Mouse (Mus musculus) kidney, postnatal 0 days (tissue): ENCODE measurements around the gene Mmadhc. TPM values are rescaled to one million over a fixed set of nuclear protein-coding genes. Genes with fewer than 3 reads are reported as not detected.

Source experiments
- ATAC-seq: fragments of 200-750 bp; cut with Nextera tagmentation; replicated peaks from 2 replicates; pipeline ENCODE4 v1.8.0; 2017; ENCODE audit warnings: low read depth, moderate number of reproducible peaks, moderate TSS enrichment, moderate library complexity; ENCODE audit not compliant: low FRiP score
- DNase-seq: peaks from one replicate; pipeline ENCODE4 v3.0.0-alpha.2; 2016; ENCODE audit warnings: low spot score
- H3K27ac ChIP-seq: fragments of 300-500 bp; sonication (generic); 2 replicates; pipeline ENCODE4 v1.5.1; 2014; ENCODE audit warnings: mild to moderate bottlenecking
- H3K27me3 ChIP-seq: fragments of 300-500 bp; sonication (generic); 2 replicates; pipeline ENCODE4 v1.6.1; 2014; ENCODE audit warnings: low read length, mixed read lengths; ENCODE audit not compliant: insufficient read depth
- H3K36me3 ChIP-seq: fragments of 300-500 bp; sonication (generic); 2 replicates; pipeline ENCODE4 v1.6.1; 2014; ENCODE audit warnings: low read length, mixed read lengths; ENCODE audit not compliant: insufficient read depth
- H3K4me1 ChIP-seq: fragments of 300-500 bp; sonication (generic); replicated peaks from 2 replicates; pipeline ENCODE4 v1.6.1; 2014; ENCODE audit warnings: antibody characterized with exemption, low read length, mixed read lengths; ENCODE audit not compliant: insufficient read depth
- H3K4me2 ChIP-seq: fragments of 300-500 bp; sonication (generic); 2 replicates; pipeline ENCODE4 v1.6.1; 2014; ENCODE audit warnings: mild to moderate bottlenecking, low read length, moderate library complexity, mixed read lengths
- H3K4me3 ChIP-seq: fragments of 300-500 bp; sonication (generic); replicated peaks from 2 replicates; pipeline ENCODE4 v1.5.1; 2014; ENCODE audit warnings: low read depth, low read length
- H3K9ac ChIP-seq: fragments of 300-500 bp; sonication (generic); 2 replicates; pipeline ENCODE4 v1.6.1; 2014; ENCODE audit warnings: low read depth, low read length
- H3K9me3 ChIP-seq: fragments of 300-500 bp; sonication (generic); replicated peaks from 2 replicates; pipeline ENCODE4 v1.6.1; 2016; ENCODE audit warnings: low read length, inconsistent platforms, mixed read lengths
- CTCF ChIP-seq: IDR thresholded peaks from 2 replicates; pipeline ENCODE4 v1.5.1; 2016; ENCODE audit warnings: antibody characterized with exemption, low read depth, mild to moderate bottlenecking, moderate library complexity
- WGBS: fragments of 180-500 bp; shearing (Covaris S2); extraction: QIAGEN DNeasy Blood & Tissue Kit; methylation state at CpG from one replicate; pipeline ENCODE4 v1.1.7; 2014; 5-methylcytosine and 5-hydroxymethylcytosine counted together
- polyA plus RNA-seq: library from polyadenylated mRNA; unstranded; fragments of >200 nt; fragmentation: Nextera tagmentation; extraction: Ambion mirVana; gene quantifications from 2 replicates; pipeline ENCODE4 v1.2.1, GENCODE M21; 2015

Gene Mmadhc
- polyA plus RNA-seq, 1 experiment from 2014 or later: 158 TPM

DNA sequence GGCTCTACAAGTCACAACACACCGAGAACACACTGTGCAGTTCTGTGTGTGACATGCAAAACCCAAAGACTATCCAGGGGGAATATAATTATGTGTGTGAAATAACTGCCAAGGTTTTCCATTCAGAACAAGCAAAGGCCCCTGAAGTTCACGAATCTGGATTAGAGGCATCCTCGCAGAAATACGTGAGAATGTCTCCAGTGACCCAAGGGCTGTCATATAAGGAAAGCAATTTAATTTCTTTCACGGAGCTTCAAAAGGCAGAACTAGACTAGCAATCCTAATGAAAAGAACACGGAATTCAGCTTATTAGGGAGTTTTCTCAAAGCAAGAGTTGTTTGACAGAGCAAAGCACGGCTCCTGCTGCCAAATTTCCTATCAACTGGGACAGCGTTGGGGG is 63.1 kb downstream of the Mmadhc start:
- H3K36me3 ChIP-seq: no peaks in the 10 kb centered on the region
- peak; percentile 4 for DNase-seq
- TF ChIP-seq CTCF: no peak
- no peak overlapping the region for H3K4me3 ChIP-seq
- H3K9me3 ChIP-seq: no peaks in the 10 kb centered on the region
- H3K4me1 ChIP-seq: no peaks in the 10 kb centered on the region
- H3K27ac ChIP-seq: no peak overlapping the region
- WGBS: 68% methylated on average over 8 of the region's 8 CpGs
- no peaks in the 10 kb centered on the region for H3K27me3 ChIP-seq
- no peak overlapping the region for H3K9ac ChIP-seq
- no peak for ATAC-seq
- H3K4me2 ChIP-seq: no peak overlapping the region

Other genes with a start within 250 kb of the Mmadhc start
- gene Lypd6, start 230.4 kb downstream of the Mmadhc start, polyA plus RNA-seq: 7.0 and 8.6 TPM in 2 replicates